Mouse (Mus musculus) C2C12 (cell line): Measurements from ENCODE around the gene Vax2. TPM values are rescaled to one million over a fixed set of nuclear protein-coding genes. Genes with fewer than 3 reads are reported as not detected.
A peak's percentile ranks its signal among the peaks of the same experiment; 100 is the strongest.

ENCODE experiments used
- H3K27me3 ChIP-seq: one replicate; pipeline ENCODE4 v1.6.1; 2011; ENCODE audit not compliant: control insufficient read depth, insufficient read depth, insufficient read length
- H3K36me3 ChIP-seq: one replicate; pipeline ENCODE4 v1.6.1; 2011; ENCODE audit not compliant: control insufficient read depth, insufficient read depth
- H3K4me3 ChIP-seq: one replicate; pipeline ENCODE4 v1.5.1; 2011; ENCODE audit warnings: mild to moderate bottlenecking, control low read depth; ENCODE audit not compliant: poor library complexity, insufficient read depth, severe bottlenecking
- H3K79me2 ChIP-seq: one replicate; pipeline ENCODE4 v1.6.1; 2011; ENCODE audit not compliant: control insufficient read depth, insufficient read depth
- H3K79me3 ChIP-seq: one replicate; pipeline ENCODE4 v1.6.1; 2011; ENCODE audit warnings: low read depth, control low read depth
- H3ac ChIP-seq: one replicate; pipeline ENCODE3; 2011; ENCODE audit warnings: low read depth; ENCODE audit not compliant: control insufficient read depth, insufficient read length
- CEBPB ChIP-seq: IDR thresholded peaks from one replicate; pipeline ENCODE4 v1.6.1; 2011; ENCODE audit warnings: low read depth, mild to moderate bottlenecking, control low read depth, moderate library complexity
- CTCF ChIP-seq: IDR thresholded peaks from one replicate; pipeline ENCODE4 v1.5.1; 2011; ENCODE audit not compliant: control insufficient read depth, insufficient read depth, insufficient read length
- FOSL1 ChIP-seq: IDR thresholded peaks from one replicate; pipeline ENCODE4 v1.8.0; 2011; ENCODE audit warnings: mild to moderate bottlenecking, low read length; ENCODE audit not compliant: poor library complexity, insufficient read depth, severe bottlenecking
- MAX ChIP-seq: IDR thresholded peaks from one replicate; pipeline ENCODE4 v1.6.1; 2011; ENCODE audit warnings: mild to moderate bottlenecking, control low read depth
- MYOD1 ChIP-seq: IDR thresholded peaks from one replicate; pipeline ENCODE4 v1.6.1; 2011; ENCODE audit warnings: low read depth; ENCODE audit not compliant: control insufficient read depth, insufficient read length
- MYOG ChIP-seq: IDR thresholded peaks from one replicate; pipeline ENCODE4 v1.6.1; 2011; ENCODE audit not compliant: control insufficient read depth, insufficient read length; ENCODE audit errors: extremely low read depth
- USF1 ChIP-seq: IDR thresholded peaks from one replicate; pipeline ENCODE4 v1.6.1; 2011; ENCODE audit warnings: low read depth, mild to moderate bottlenecking, control low read depth, moderate library complexity
- long read RNA-seq, 2 experiments: library from polyadenylated mRNA; unstranded; transcript quantifications; one replicate each; pipeline ENCODE4 v2.0.0; 2019 to 2020
- polyA plus RNA-seq: library from polyadenylated mRNA; unstranded; fragments of >200 nt; fragmentation: generic; extraction: Trizol; gene quantifications from one replicate; pipeline ENCODE4 v1.2.1, GENCODE M21; 2012; ENCODE audit warnings: missing spikeins

The Vax2 gene
- polyA plus RNA-seq, result 1.1 TPM
- long read RNA-seq, experiment 1, transcript Vax2-201 (3 exons, 1,242 nt), result major isoform, 9 of 11 reads
- long read RNA-seq, experiment 1, partial matches to known transcripts, result 1 of 11 reads
- long read RNA-seq, experiment 1, other reads (novel, unspliced or antisense), result 1 of 11 reads
- long read RNA-seq, experiment 2, partial matches to known transcripts, result 0 of 2 reads
- long read RNA-seq, experiment 2, other reads (novel, unspliced or antisense), result 0 of 2 reads

DNA sequence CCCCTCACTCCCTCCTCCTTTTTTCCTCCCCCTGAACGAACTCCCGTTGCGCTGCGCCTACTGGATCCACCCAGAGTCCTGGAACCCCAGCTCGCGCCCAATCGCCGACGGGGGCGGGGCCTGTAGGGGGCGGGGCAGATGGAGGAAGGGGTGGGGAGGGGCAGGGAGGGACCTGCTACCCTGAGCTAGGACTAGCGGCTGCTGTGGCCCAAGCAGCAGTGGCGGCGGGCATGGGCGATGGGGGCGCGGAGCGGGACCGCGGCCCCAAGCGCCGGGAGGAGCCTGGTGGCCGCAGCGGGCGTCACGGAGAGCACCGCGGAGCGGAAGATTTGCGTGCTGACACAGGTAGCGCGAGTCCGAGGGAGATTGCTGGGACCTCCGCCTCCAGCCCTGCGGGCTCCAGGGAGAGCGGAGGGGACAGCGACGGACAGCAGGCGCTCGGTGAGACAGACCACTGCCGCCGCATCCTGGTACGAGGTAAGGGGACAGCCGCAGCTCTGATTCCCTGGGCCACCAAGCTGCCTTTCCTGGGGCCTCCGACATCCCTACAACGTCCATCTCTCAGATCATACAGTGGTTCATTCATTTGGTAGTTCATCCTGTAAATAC, at the start of gene Vax2:
Gene Vax2, plus strand, starts transcription at position 198 of the 609 bp plus-strand sequence.
- Histone ChIP-seq H3K27me3 (peaks cover 64% of the 10 kb centered on the region), H3K79me3 (no peaks in the 10 kb centered on the region), H3K79me2 (no peaks in the 10 kb centered on the region), H3K4me3 (peak within 1 kb of the TSS; percentile 30), H3K36me3 (no peaks in the 10 kb centered on the region), H3ac (peak within 1 kb of the TSS; percentile 65)
- no peak for TF ChIP-seq FOSL1
- no peak for TF ChIP-seq MYOG
- no peak for TF ChIP-seq USF1
- TF ChIP-seq MAX, result no peak
- TF ChIP-seq MYOD1, result no peak
- TF ChIP-seq CTCF, result no peak
- no peak for TF ChIP-seq CEBPB

GRCm38 (mm10) chr6:83665009-83665408, 46.1 kb upstream of the Vax2 start:
- H3K79me2 ChIP-seq, result no peaks in the 10 kb centered on the region
- no peak overlapping the region for H3K4me3 ChIP-seq
- no peaks in the 10 kb centered on the region for H3K36me3 ChIP-seq
- H3ac ChIP-seq, result no peak overlapping the region
- no peaks in the 10 kb centered on the region for H3K79me3 ChIP-seq
- peaks cover 19% of the 10 kb centered on the region for H3K27me3 ChIP-seq
- no peak for TF ChIP-seq MAX
- TF ChIP-seq FOSL1, result no peak
- no peak for TF ChIP-seq CTCF
- TF ChIP-seq USF1, result no peak
- no peak for TF ChIP-seq CEBPB
- no peak for TF ChIP-seq MYOG

DNA sequence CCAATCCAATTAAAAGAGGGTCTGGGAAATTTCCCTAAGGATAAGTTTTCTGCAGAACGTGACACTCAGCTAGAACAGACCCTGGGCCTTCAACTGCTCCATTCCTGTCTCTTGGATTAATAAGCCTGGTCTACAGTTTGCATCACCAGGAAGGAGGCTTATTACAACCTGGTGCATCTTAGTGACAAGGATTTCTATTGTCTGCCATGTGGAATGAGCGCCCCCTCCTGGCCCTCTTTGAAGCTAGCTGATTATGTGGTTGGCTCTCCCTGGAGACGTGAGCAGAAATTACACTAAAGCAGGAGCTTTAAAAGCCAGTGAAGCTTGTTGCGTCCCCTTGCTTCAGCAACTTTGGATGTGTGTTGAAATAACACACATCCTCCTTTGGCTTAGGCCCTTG, 37.7 kb upstream of the Vax2 start:
- H3K4me3 ChIP-seq, result no peak overlapping the region
- peak; percentile 31 for TF ChIP-seq CTCF
- TF ChIP-seq CEBPB, result no peak
- no peak for TF ChIP-seq MYOG

GRCm38 (mm10) chr6:83677757-83678156, 33.3 kb upstream of the Vax2 start, which contains the start of gene Cd207:
Gene Cd207, minus strand, starts transcription at chr6:83677857.
- Histone ChIP-seq H3ac (no peak within 1 kb of the TSS), H3K79me2 (no peaks in the 10 kb centered on the region), H3K36me3 (no peaks in the 10 kb centered on the region), H3K4me3 (no peak within 1 kb of the TSS), H3K27me3 (peaks cover 20% of the 10 kb centered on the region), H3K79me3 (no peaks in the 10 kb centered on the region)
- no peak for TF ChIP-seq CEBPB
- no peak for TF ChIP-seq FOSL1
- no peak for TF ChIP-seq USF1
- TF ChIP-seq CTCF, result no peak
- no peak for TF ChIP-seq MYOD1
- no peak for TF ChIP-seq MYOG
- TF ChIP-seq MAX, result no peak

More for the DNA sequence above, 37.7 kb upstream of the Vax2 start:
- Histone ChIP-seq H3K79me2 (no peaks in the 10 kb centered on the region), H3ac (no peak overlapping the region), H3K79me3 (no peaks in the 10 kb centered on the region), H3K36me3 (no peaks in the 10 kb centered on the region), H3K27me3 (peaks cover 16% of the 10 kb centered on the region)

DNA sequence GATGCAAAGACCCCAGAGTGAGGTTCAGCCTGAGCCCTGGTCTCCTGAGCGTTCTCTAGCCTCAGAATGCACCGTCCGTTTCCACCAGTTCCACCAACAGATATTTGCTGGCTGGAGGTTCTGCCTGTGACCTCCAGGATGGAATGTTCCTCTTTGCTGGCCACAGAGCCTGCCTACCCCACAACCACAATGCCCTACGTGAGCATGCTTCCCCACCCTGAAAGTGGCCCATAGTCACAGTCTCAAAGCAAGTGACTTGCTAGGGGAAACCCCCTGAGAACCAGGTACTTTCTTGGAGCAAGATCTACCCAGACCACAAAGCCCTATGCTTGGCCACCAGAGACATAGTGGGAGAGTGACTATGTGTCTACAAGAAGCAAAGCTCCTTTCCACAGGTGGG, 21.7 kb upstream of the Vax2 start:
- no peaks in the 10 kb centered on the region for H3K79me2 ChIP-seq
- no peak overlapping the region for H3ac ChIP-seq
- no peak overlapping the region for H3K4me3 ChIP-seq
- peaks cover 68% of the 10 kb centered on the region for H3K27me3 ChIP-seq
- H3K79me3 ChIP-seq, result no peaks in the 10 kb centered on the region
- TF ChIP-seq MAX (no peak), FOSL1 (no peak), MYOD1 (no peak), CEBPB (no peak), MYOG (no peak), USF1 (no peak), CTCF (no peak)
- H3K36me3 ChIP-seq, result no peaks in the 10 kb centered on the region

- no peak overlapping the region for H3K4me3 ChIP-seq
- no peaks in the 10 kb centered on the region for H3K79me3 ChIP-seq
- H3K27me3 ChIP-seq, result peaks cover 66% of the 10 kb centered on the region
- no peak overlapping the region for H3ac ChIP-seq
- no peaks in the 10 kb centered on the region for H3K36me3 ChIP-seq
- H3K79me2 ChIP-seq, result no peaks in the 10 kb centered on the region
- no peak for TF ChIP-seq FOSL1
- TF ChIP-seq CTCF, result peak; percentile 26
Measured at GRCm38 (mm10) chr6:83690277-83690676, 20.8 kb upstream of the Vax2 start.
